Mouse (Mus musculus): ENCODE results near the gene Akap7.

- TF ChIP-seq TAL1 (IDR thresholded peaks at IDR 0.05; ENCODE audit: low read length) (no peak), GATA1 (IDR thresholded peaks at IDR 0.05; ENCODE audit: low read length) (no peak)
These were observed 116.5 kb downstream of the Akap7 start for GRCm38 (mm10) chr10:25191166-25191565.

All from erythroblast, embryonic 14.5 days (primary cell).